Mouse (Mus musculus) CH12.LX (cell line): ENCODE measurements at regions not wholly inside any gene's neighbourhood (a gene's known extent, or its start where the extent isn't known, plus 50 kb on each side); places are given as distances from the start of the nearest gene placed in this dataset.

ENCODE experiments used
- DNase-seq: peaks from one replicate; pipeline ENCODE4 v3.0.0-alpha.2; 2013; ENCODE audit errors: extremely low read depth
- H3K27ac ChIP-seq: 2 replicates; pipeline ENCODE4 v1.5.1; 2012; ENCODE audit warnings: low read depth, mild to moderate bottlenecking, control low read depth, moderate library complexity; ENCODE audit not compliant: insufficient read depth
- H3K27me3 ChIP-seq: replicated peaks from 2 replicates; pipeline ENCODE3; 2012; ENCODE audit warnings: inconsistent platforms
- H3K36me3 ChIP-seq, 2 experiments: replicated peaks in 1 of 2; 2 replicates each; pipeline versions ENCODE3 to v1.6.1; 2012; ENCODE audit warnings: inconsistent platforms in 1 of 2, low read length in 1 of 2, mild to moderate bottlenecking in 1 of 2, mixed read lengths in 1 of 2, moderate library complexity in 1 of 2; ENCODE audit not compliant: control insufficient read depth in 1 of 2, insufficient read depth in 1 of 2
- H3K4me1 ChIP-seq, 2 experiments: 2 replicates each; pipeline ENCODE4 v1.6.1; 2012; ENCODE audit warnings: inconsistent platforms in 1 of 2, moderate library complexity in 1 of 2; ENCODE audit not compliant: insufficient read depth in 2 of 2, control insufficient read depth in 1 of 2
- H3K4me2 ChIP-seq: 2 replicates; pipeline ENCODE4 v1.6.1; 2012; ENCODE audit warnings: low read depth, mild to moderate bottlenecking, control low read depth; ENCODE audit not compliant: poor library complexity, insufficient read depth, severe bottlenecking
- H3K4me3 ChIP-seq, 3 experiments: fragments of 150-350 bp in 1 of 3; sonication (generic) in 1 of 3; replicated peaks in 1 of 3; 2 replicates each; pipeline versions ENCODE3 to v1.5.1; 2011 to 2012; ENCODE audit warnings: low read depth in 2 of 3, low read length in 2 of 3, mild to moderate bottlenecking in 2 of 3, moderate library complexity in 2 of 3, control low read depth in 1 of 3, improper control_type of control experiment in 1 of 3, inconsistent platforms in 1 of 3, mixed read lengths in 1 of 3; ENCODE audit not compliant: poor library complexity in 1 of 3
- H3K79me2 ChIP-seq: replicated peaks from 2 replicates; pipeline ENCODE4 v1.6.1; 2012; ENCODE audit warnings: mild to moderate bottlenecking, moderate library complexity; ENCODE audit not compliant: control insufficient read depth, poor library complexity, insufficient read depth, severe bottlenecking; ENCODE audit errors: extremely low read depth
- H3K9ac ChIP-seq: 2 replicates; pipeline ENCODE4 v1.6.1; 2012; ENCODE audit warnings: low read depth, mild to moderate bottlenecking, control low read depth, moderate library complexity; ENCODE audit not compliant: insufficient read depth
- H3K9me3 ChIP-seq: replicated peaks from 2 replicates; pipeline ENCODE3; 2012; ENCODE audit warnings: low read length, inconsistent platforms, mixed read lengths
- CHD1 ChIP-seq: IDR thresholded peaks from 2 replicates; pipeline ENCODE4 v1.6.1; 2012; ENCODE audit warnings: low read depth, low read length, improper control_type of control experiment, inconsistent platforms
- CTCF ChIP-seq, 2 experiments: IDR thresholded peaks in 1 of 2; conservative IDR thresholded peaks in 1 of 2; 2 replicates each; pipeline ENCODE4 v1.5.1; 2011 to 2012; ENCODE audit warnings: low read depth in 2 of 2, low read length in 2 of 2, improper control_type of control experiment in 1 of 2, inconsistent platforms in 1 of 2, mild to moderate bottlenecking in 1 of 2, moderate library complexity in 1 of 2
- E2F4 ChIP-seq: IDR thresholded peaks from 2 replicates; pipeline ENCODE4 v1.6.1; 2011; ENCODE audit warnings: low read depth, low read length, improper control_type of control experiment; ENCODE audit not compliant: insufficient replicate concordance
- ELF1 ChIP-seq: IDR thresholded peaks from 2 replicates; pipeline ENCODE4 v1.6.1; 2014; ENCODE audit warnings: low read depth, mild to moderate bottlenecking, inconsistent platforms, low read length, improper control_type of control experiment
- EP300 ChIP-seq: IDR thresholded peaks from 2 replicates; pipeline ENCODE4 v1.6.1; 2011; ENCODE audit warnings: low read length, improper control_type of control experiment
- ETS1 ChIP-seq: conservative IDR thresholded peaks from 2 replicates; pipeline ENCODE4 v1.6.1; 2012; ENCODE audit warnings: low read depth, mild to moderate bottlenecking, inconsistent platforms, low read length, improper control_type of control experiment, moderate library complexity
- GABPA ChIP-seq: IDR thresholded peaks from 2 replicates; pipeline ENCODE4 v1.6.1; 2012; ENCODE audit warnings: low read depth, low read length, improper control_type of control experiment, inconsistent platforms; ENCODE audit not compliant: insufficient replicate concordance
- IRF4 ChIP-seq: IDR thresholded peaks from 2 replicates; pipeline ENCODE4 v1.6.1; 2014; ENCODE audit warnings: low read depth, mild to moderate bottlenecking, inconsistent platforms, low read length, improper control_type of control experiment
- JUND ChIP-seq: conservative IDR thresholded peaks from 2 replicates; pipeline ENCODE4 v1.6.1; 2011; ENCODE audit warnings: low read depth, low read length, improper control_type of control experiment
- KAT2A ChIP-seq: IDR thresholded peaks from 2 replicates; pipeline ENCODE4 v1.6.1; 2012; ENCODE audit warnings: low read length, improper control_type of control experiment, inconsistent platforms; ENCODE audit not compliant: insufficient replicate concordance
- MAZ ChIP-seq: IDR thresholded peaks from 2 replicates; pipeline ENCODE4 v1.6.1; 2012; ENCODE audit warnings: low read depth, mild to moderate bottlenecking, inconsistent platforms, low read length, improper control_type of control experiment, moderate library complexity
- NRF1 ChIP-seq: IDR thresholded peaks from 2 replicates; pipeline ENCODE4 v1.6.1; 2014; ENCODE audit warnings: low read depth, mild to moderate bottlenecking, inconsistent platforms, low read length, improper control_type of control experiment, moderate library complexity
- POLR2A ChIP-seq: IDR thresholded peaks from 2 replicates; pipeline ENCODE4 v1.6.1; 2011; ENCODE audit warnings: low read depth, mild to moderate bottlenecking, improper control_type of control experiment, low read length
- RCOR1 ChIP-seq: conservative IDR thresholded peaks from 2 replicates; pipeline ENCODE4 v1.6.1; 2012; ENCODE audit warnings: low read depth, mild to moderate bottlenecking, inconsistent platforms, low read length, improper control_type of control experiment
- SIN3A ChIP-seq: IDR thresholded peaks from 2 replicates; pipeline ENCODE4 v1.6.1; 2012; ENCODE audit warnings: low read length, improper control_type of control experiment, inconsistent platforms
- SMC3 ChIP-seq: IDR thresholded peaks from 2 replicates; pipeline ENCODE4 v1.6.1; 2011; ENCODE audit warnings: low read depth, low read length, improper control_type of control experiment
- UBTF ChIP-seq: IDR thresholded peaks from 2 replicates; pipeline ENCODE4 v1.6.1; 2012; ENCODE audit warnings: low read depth, mild to moderate bottlenecking, inconsistent platforms, low read length, improper control_type of control experiment, moderate library complexity
- USF1 ChIP-seq: IDR thresholded peaks from 2 replicates; pipeline ENCODE4 v1.6.1; 2014; ENCODE audit warnings: low read depth, mild to moderate bottlenecking, inconsistent platforms, low read length, improper control_type of control experiment
- USF2 ChIP-seq: conservative IDR thresholded peaks from 2 replicates; pipeline ENCODE4 v1.6.1; 2011; ENCODE audit warnings: low read depth, low read length, improper control_type of control experiment
- ZC3H11A ChIP-seq: IDR thresholded peaks from 2 replicates; pipeline ENCODE4 v1.6.1; 2012; ENCODE audit warnings: low read depth, mild to moderate bottlenecking, inconsistent platforms, low read length, improper control_type of control experiment
- dilution Hi-C: fragments of 300-500 bp; cut with MboI; formaldehyde crosslinking; loops from 2 replicates; pipeline ENCODE4 v1.14.3; 2020; ENCODE audit warnings: low sequenced_read_pairs; ENCODE audit not compliant: extremely low pct_unique_long_range_greater_than_20kb, extremely low pct_ligation_motif_present
- in situ Hi-C: fragments of 300-500 bp; cut with MboI; formaldehyde crosslinking; loops from 3 replicates; pipeline ENCODE4 v1.14.3; 2019; ENCODE audit warnings: low sequenced_read_pairs, low pct_ligation_motif_present, low pct_unique_long_range_greater_than_20kb, mixed read lengths

- dilution Hi-C loops (no loop called here), in situ Hi-C loops (no loop called here)
- Histone ChIP-seq H3K9me3 (no peaks in the 10 kb centered on the region), H3K79me2 (no peaks in the 10 kb centered on the region), H3K4me1 (no peaks in the 10 kb centered on the region), H3K27me3 (peaks cover 93% of the 10 kb centered on the region), H3K4me2 (no peak overlapping the region), H3K9ac (no peak overlapping the region), H3K27ac (no peak overlapping the region), H3K4me3 (no peak overlapping the region), H3K36me3 (no peaks in the 10 kb centered on the region)
- no peak for DNase-seq
- TF ChIP-seq SIN3A = no peak
- TF ChIP-seq CTCF (conservative IDR thresholded peaks at IDR 0.05 in 1 of 2, IDR thresholded peaks at IDR 0.05 in 1 of 2; ENCODE audit: low read depth in 2 of 2, low read length in 2 of 2) = no peak
- TF ChIP-seq EP300 = no peak
- TF ChIP-seq JUND = no peak
- TF ChIP-seq MAZ = no peak
- no peak for TF ChIP-seq GABPA
- TF ChIP-seq CHD1 = no peak
- TF ChIP-seq UBTF = no peak
- no peak for TF ChIP-seq KAT2A
- no peak for TF ChIP-seq NRF1
These were observed 161.6 kb downstream of the Trim29 start for GRCm38 (mm10) chr9:43472231-43472630.

- H3K9me3 ChIP-seq = no peaks in the 10 kb centered on the region
- no peaks in the 10 kb centered on the region for H3K4me1 ChIP-seq
- H3K27me3 ChIP-seq = peaks cover 92% of the 10 kb centered on the region
- no peak overlapping the region for H3K27ac ChIP-seq
- H3K4me2 ChIP-seq = no peak overlapping the region
- DNase-seq = no peak
- dilution Hi-C loops = no loop called here
- H3K4me3 ChIP-seq = no peak overlapping the region
- no peak overlapping the region for H3K9ac ChIP-seq
- no peaks in the 10 kb centered on the region for H3K79me2 ChIP-seq
- in situ Hi-C loops = no loop called here
- H3K36me3 ChIP-seq = no peaks in the 10 kb centered on the region
- TF ChIP-seq SMC3 (no peak), RCOR1 (no peak), JUND (no peak), USF1 (no peak), POLR2A (no peak), ETS1 (no peak), IRF4 (no peak), E2F4 (no peak), ELF1 (no peak), USF2 (no peak), ZC3H11A (no peak), SIN3A (no peak)
These were observed 162.5 kb downstream of the Trim29 start for GRCm38 (mm10) chr9:43473164-43473563.
